Mouse (Mus musculus) T-cell, adult 2 months (primary cell): Measurements from ENCODE around the gene Stra6l.

Experiments used
- DNase-seq: peaks from one replicate; pipeline ENCODE4 v3.0.0; 2022; ENCODE audit warnings: low spot score

Stra6l gene

DNA sequence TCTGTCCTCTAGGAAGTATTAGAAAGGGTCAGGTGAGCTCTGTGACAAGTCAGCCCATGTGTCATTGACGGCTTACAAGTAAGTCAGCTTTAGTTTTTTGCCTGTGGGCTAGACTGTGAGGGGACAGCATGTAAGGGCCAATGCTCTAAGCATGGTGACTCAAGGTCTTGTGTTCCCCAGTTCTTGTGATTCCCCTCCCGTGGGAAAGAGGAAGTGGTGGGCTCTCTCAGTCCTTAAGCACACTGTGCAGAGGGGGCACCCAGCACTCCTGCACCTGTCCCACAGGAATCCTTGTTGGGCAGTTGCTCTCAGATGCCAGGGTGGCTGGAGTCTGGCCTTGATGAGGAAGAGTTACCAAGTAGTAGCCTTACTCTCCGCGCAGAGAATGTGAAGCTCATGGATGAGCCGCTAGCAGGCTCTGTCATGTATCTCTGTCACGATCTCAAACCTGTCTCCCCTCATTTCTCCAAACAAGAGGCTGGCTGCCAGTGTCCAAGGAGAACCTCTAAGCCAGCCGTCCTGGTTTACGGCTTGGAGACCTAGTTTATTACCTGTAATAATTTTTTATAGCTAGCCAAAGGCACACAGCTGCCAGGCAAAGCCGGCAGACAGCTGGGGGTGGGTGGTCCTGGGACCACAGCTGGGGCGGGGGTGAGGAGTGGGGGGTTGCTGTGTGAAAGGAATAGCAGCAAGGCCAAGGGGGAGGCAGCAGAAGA, at the start of gene Stra6l:
Stra6l (plus strand) TSS at position 556 of the 716 bp plus-strand sequence.
- DNase-seq = no peak

- DNase-seq = peak; percentile 46
These were observed 49.5 kb upstream of the Stra6l start, which contains the start of gene Aldh1b1 for GRCm38 (mm10) chr4:45798964-45799363. Gene Aldh1b1 (plus strand): TSS chr4:45799022.

DNA sequence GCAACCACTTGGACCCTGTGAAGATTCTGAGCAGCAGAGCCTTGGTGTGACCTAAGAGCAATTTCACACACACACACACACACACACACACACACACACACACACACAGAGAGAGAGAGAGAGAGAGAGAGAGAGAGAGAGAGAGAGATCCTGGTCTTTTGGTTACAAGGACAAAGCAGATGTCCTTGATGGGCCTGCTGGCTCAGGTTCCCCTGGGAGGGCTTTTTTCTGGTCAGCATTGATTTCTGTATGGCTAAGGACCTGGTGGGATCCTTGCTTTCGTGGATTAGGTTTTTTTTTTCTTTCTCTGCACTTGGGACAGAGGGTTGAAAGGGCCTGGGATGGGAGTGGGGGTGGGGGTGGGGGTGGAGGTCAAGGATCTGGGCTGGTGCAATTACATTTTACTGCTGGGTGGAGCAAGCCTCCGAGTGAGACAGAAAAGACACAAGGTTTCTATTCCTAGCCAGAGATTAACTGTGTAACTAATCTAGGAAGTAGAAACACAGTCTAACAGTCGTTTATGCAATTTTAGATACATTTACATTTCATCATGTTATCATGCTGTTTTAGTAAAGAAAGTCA, 48.4 kb upstream of the Stra6l start:
- no peak for DNase-seq

DNA sequence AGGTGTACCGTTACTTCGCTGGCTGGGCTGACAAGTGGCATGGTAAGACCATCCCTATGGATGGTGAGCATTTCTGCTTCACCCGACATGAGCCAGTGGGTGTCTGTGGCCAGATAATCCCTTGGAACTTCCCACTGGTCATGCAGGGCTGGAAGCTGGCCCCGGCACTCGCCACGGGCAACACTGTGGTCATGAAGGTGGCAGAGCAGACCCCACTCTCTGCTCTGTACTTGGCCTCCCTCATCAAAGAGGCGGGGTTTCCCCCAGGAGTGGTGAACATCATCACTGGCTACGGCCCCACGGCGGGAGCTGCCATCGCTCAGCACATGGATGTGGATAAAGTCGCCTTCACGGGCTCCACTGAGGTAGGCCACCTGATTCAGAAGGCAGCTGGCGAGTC, 45.6 kb upstream of the Stra6l start:
- DNase-seq = no peak

- DNase-seq = no peak
These were observed 40.4 kb upstream of the Stra6l start for GRCm38 (mm10) chr4:45808034-45808433.

GRCm38 (mm10) chr4:45811250-45811649, 37.2 kb upstream of the Stra6l start:
- DNase-seq = no peak

GRCm38 (mm10) chr4:45815542-45815941, 32.9 kb upstream of the Stra6l start:
- DNase-seq = peak; percentile 16

- DNase-seq = no peak
These were observed 29.7 kb upstream of the Stra6l start for GRCm38 (mm10) chr4:45818814-45819207.

- no peak for DNase-seq
These were observed 29.1 kb upstream of the Stra6l start for GRCm38 (mm10) chr4:45819208-45819931.

DNA sequence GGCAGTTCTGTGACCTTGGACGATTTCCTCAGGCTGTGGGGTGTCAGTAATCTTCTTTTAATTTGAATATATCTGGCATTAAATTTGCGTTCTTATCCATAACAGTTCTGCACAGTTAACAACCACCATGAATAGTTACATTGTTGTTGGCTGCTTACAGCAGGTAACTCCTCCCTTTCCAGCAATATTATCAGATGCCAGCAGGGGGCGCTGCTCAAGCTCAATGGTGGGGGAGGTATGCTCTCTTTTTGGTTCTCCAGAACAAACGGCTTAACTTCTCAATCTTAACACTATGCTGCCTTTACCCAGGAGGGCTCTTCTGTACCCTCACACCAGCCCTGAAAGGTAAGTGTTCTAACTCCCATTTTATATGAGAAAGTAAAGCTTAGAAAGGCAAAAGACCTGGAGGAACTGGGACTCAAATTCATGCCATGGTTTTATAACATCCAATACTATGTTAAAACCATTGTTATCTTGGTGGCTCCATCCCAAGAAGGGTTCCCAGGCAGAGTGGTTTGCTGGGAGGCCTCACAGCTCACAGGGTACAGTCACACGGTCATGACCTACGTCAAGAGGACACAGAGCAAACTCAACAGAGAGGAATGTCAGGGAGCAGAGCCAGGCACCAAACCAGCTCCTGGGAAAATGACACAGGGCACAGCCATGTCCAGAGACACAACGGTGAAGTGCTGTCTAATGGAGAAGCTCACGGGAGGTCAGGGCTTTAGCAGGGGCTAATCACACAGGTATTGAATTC, 28.2 kb upstream of the Stra6l start:
- peak; percentile 18 for DNase-seq

- no peak for DNase-seq
These were observed 26.5 kb upstream of the Stra6l start for GRCm38 (mm10) chr4:45821995-45822394.

GRCm38 (mm10) chr4:45822781-45823575, 25.5 kb upstream of the Stra6l start:
- no peak for DNase-seq

DNA sequence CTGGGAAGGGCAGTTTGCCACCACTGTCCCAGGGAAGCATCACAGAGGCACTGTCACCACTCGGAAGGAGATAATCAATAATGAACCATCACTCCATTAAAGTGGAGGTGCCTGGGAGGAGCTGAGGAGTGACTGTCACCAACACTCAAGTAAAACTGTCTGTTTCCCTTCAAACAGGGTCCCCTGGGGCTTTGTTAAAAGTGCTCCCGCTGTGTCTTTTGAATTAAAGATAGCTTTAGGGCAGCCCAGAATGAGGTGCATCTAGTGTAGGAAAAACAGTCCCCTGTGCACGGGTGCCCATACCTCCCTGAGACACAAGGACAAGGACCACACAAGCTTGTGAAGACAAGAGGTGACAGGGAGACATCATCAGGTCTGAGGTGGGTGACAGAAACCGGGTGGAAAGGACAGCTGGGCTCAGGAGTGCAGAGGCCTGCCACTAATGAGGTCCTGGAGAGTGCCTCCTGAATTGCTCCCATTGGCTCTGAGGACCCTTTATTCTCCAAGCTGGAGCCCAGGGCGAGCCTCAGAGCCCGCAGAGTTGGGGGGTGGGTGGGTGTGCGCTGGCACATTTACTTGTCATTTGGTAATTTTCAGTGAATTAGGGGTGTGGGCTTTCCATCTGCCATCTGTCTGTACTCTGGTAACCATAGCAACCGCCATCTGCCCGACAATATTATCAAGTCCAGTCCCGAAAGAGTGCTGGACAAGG, 24.3 kb upstream of the Stra6l start:
- DNase-seq = no peak

DNA sequence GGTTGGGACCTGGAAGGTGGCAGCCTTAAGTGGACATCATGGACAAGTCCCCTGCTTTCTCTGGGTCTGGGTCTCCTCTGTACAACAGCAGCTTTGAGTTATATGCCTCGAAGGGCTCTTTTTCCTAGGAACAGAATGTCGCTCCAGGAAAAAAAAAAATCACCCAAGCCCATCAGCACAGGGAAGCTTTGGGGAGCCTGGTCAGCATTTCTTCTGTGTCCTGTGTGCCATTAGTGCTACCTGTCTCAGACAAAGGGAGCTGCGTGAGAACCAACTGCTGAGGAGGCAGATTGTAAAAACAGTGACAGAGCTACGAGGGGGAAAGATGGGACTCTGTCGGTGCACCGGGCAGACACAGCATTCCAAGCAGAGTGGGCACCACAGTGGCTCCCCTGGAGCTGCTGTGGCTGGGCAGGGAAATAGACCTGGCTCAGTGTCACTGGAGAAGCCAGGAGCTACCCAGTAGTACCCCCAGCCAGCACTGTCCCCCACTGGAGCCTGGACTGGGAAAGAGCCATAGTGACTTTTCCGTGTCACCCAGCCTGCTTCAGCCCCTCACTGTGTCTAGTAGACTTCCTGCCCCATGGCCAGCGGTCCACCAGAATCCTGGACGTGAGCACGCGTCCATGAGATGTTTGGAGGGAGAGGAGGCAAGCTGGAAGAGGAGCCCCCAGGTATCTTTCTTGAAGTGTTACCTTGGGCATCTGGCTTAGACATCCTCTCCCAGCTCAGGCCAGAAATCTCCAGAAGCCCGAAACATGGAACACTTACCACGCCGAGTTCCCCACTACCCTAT, 23.5 kb upstream of the Stra6l start:
- no peak for DNase-seq

DNA sequence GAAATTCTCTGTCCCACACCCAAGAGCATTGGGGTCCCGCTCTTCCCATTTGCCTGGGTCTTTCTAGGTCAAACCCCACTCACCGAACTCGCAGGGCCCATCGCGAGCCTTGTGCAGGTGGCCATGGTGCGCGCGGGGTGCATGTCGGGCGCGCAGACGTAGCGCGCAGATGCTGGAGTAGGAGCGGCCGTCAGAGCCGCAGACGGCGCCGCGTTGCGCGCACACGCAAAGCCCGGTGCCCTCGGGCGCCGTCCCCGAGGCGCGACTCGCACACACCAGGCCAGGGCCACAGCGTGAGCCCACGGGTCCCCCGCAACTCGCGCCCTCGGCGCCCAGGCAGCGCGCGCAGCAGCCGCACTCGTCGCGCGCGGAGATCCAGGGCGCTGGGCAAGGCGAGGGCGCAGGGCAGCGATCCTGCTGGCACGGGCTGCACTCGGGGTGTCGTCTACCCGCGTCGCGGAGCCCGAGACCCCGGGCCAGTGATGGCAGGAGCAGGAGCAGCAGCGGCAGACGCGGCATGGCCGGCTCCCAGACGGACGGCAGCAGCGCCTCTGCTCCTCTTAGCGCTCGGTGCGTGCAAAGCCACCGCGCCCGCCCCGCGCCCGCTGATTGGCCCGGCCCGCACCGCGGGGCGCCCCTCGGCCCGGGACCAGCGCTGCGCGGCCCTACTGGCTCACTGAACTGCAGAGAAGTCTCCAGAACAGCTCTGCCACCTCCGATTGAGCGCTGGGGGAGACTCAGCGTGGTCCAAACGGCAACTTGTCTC, 22.0 kb upstream of the Stra6l start, which contains the start of gene Igfbpl1:
Igfbpl1 (minus strand) TSS at position 649 of the 766 bp plus-strand sequence.
- no peak for DNase-seq

DNA sequence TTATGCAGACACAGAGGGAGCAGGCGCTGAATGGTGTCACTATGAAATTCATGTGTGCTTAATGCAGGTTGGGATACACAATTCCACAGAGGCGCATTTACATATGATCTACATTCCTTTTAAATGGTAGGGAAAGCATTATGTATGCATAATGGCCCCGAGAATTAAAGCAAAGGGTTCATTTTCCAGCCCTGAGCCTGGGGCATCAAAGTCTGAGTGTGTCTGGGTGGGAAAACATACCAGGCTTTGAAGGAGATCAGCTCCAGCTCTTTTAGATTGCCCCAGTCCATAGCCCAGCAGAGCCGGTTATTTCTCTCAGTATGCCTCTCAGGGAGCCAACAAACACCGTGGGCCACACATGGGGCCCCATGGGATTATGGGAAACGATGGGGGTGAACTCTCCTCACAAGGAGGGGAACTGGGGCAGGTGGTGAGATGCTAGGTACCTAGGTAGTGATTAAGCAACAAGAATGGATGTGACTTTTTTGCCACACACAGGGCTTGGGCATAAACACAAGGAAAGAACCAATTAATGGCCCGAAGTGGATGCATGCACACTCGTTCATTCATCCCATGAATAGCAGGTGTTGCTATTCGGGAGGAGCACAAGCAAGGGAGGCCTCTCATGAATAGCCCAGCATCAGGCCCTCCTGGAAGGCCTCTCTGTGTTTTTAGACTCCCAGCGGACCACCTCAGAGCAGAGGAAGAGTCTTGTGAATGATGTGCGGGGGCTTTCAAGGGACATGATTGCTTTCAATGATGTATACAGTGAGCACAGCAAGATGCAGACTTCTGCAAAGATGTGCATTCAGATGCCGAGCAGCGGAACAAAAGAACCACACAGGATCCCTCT, 18.3 kb upstream of the Stra6l start:
- DNase-seq = no peak

- DNase-seq = no peak
These were observed 16.5 kb upstream of the Stra6l start for GRCm38 (mm10) chr4:45831996-45832395.

GRCm38 (mm10) chr4:45833461-45833860, 15.0 kb upstream of the Stra6l start:
- no peak for DNase-seq
